In genomic region chr9:89848571-89848970, GRCm38 (mm10) we compare ENCODE assay signal across 18 mouse cellular contexts.
DNase-seq lines count a peak whose midpoint lies in the region; ATAC-seq and TF ChIP-seq lines count a peak whose summit lies in the region.
"Had no signal": no experiment of that assay in that cellular context is flagged by ENCODE, and none has a peak within 500 bp of the region (broad histone marks: within the 10 kb centered on the region; RNA-seq: fewer than 3 reads in every experiment).

No protein-coding gene starts in this region.

- 0 out of 2 replicates have a peak, but pooled peaks have one; percentile 15 for ATAC-seq in forebrain, embryonic 15.5 days (replicated peaks)
- ATAC-seq in forebrain, embryonic 13.5 days, result no peak
- peak; percentile 74 for ATAC-seq in lung, embryonic 15.5 days (ENCODE audit: borderline replicate concordance, extremely low read depth, low FRiP score, low TSS enrichment)
- peak; percentile 13; the same call in 1 of the 2 replicates for ATAC-seq in midbrain, embryonic 16.5 days
- ATAC-seq in midbrain, embryonic 14.5 days (ENCODE audit: low FRiP score, low TSS enrichment), result no peak
- ATAC-seq: forebrain, postnatal 0 days; hindbrain, postnatal 0 days had no signal

- H3K27ac ChIP-seq in forebrain, embryonic 15.5 days (replicated peaks), result peak overlapping the region; percentile 70; the same call in 1 of the 2 replicates
- H3K27ac ChIP-seq in forebrain, embryonic 13.5 days, result no peak overlapping the region
- peak overlapping the region; percentile 32; the same call in 1 of the 2 replicates for H3K27ac ChIP-seq in layer of hippocampus, adult 2 months
- no peak overlapping the region for H3K27ac ChIP-seq in lung, embryonic 15.5 days
- no peak overlapping the region for H3K27ac ChIP-seq in midbrain, embryonic 16.5 days (ENCODE audit: low read length)
- no peak overlapping the region for H3K27ac ChIP-seq in midbrain, embryonic 14.5 days (replicated peaks; ENCODE audit: low read depth, low read length)
- H3K27ac ChIP-seq: embryonic facial prominence, embryonic 13.5 days; hindbrain, embryonic 12.5 days; hindbrain, postnatal 0 days had no signal

- H3K9ac ChIP-seq in forebrain, embryonic 15.5 days (replicated peaks), result no peak overlapping the region
- no peak overlapping the region for H3K9ac ChIP-seq in forebrain, embryonic 13.5 days
- H3K9ac ChIP-seq in lung, embryonic 15.5 days, result no peak overlapping the region
- H3K9ac ChIP-seq in midbrain, embryonic 16.5 days (ENCODE audit: low read depth, low read length), result no peak overlapping the region
- no peak overlapping the region for H3K9ac ChIP-seq in midbrain, embryonic 14.5 days (replicated peaks; ENCODE audit: low read length)
- H3K9ac ChIP-seq: embryonic facial prominence, embryonic 13.5 days; forebrain, postnatal 0 days; heart, embryonic 12.5 days; hindbrain, embryonic 12.5 days had no signal

- H3K36me3 ChIP-seq in forebrain, embryonic 15.5 days, result no peaks in the 10 kb centered on the region
- no peaks in the 10 kb centered on the region for H3K36me3 ChIP-seq in forebrain, embryonic 13.5 days (ENCODE audit: poor library complexity, severe bottlenecking)
- no peaks in the 10 kb centered on the region for H3K36me3 ChIP-seq in lung, embryonic 15.5 days
- H3K36me3 ChIP-seq in midbrain, embryonic 16.5 days (ENCODE audit: control insufficient read depth, insufficient read depth, low read length), result no peaks in the 10 kb centered on the region
- H3K36me3 ChIP-seq in midbrain, embryonic 14.5 days (ENCODE audit: control insufficient read depth, insufficient read depth, low read length), result no peaks in the 10 kb centered on the region
- H3K36me3 ChIP-seq: embryonic facial prominence, embryonic 13.5 days; heart, embryonic 12.5 days; hindbrain, embryonic 12.5 days had no signal

- 70% methylated on average over 3 of the region's 3 CpGs for WGBS in forebrain, embryonic 15.5 days
- WGBS in forebrain, embryonic 13.5 days, result 85% methylated on average over 3 of the region's 3 CpGs
- 51% methylated on average over 3 of the region's 3 CpGs for WGBS in lung, embryonic 15.5 days
- WGBS in lung, adult 2 months, result 60% methylated on average over 3 of the region's 3 CpGs
- 76% methylated on average over 3 of the region's 3 CpGs for WGBS in midbrain, embryonic 16.5 days
- WGBS in midbrain, embryonic 14.5 days, result 85% methylated on average over 3 of the region's 3 CpGs

- no peak overlapping the region for H3K4me2 ChIP-seq in forebrain, embryonic 15.5 days (replicated peaks)
- no peak overlapping the region for H3K4me2 ChIP-seq in forebrain, embryonic 13.5 days
- no peak overlapping the region for H3K4me2 ChIP-seq in lung, embryonic 15.5 days
- H3K4me2 ChIP-seq in midbrain, embryonic 16.5 days (ENCODE audit: low read length), result no peak overlapping the region
- H3K4me2 ChIP-seq in midbrain, embryonic 14.5 days (ENCODE audit: low read length), result no peak overlapping the region
- H3K4me2 ChIP-seq: embryonic facial prominence, embryonic 13.5 days; heart, embryonic 12.5 days; hindbrain, embryonic 12.5 days had no signal

- DNase-seq in layer of hippocampus, adult 2 months (ENCODE audit: low spot score in 2 of 2), result no peak
- DNase-seq in layer of hippocampus, adult 11-12 months (ENCODE audit: low spot score), result no peak
- no peak for DNase-seq in lung, adult 2 months
- DNase-seq in midbrain, embryonic 14.5 days, result no peak
- DNase-seq: adrenal gland, postnatal 10 days; cerebellum, adult 11-12 months; cerebellum, adult 9-10 months; forebrain, postnatal 0 days; gastrocnemius, postnatal 14 days; heart, postnatal 36 days had no signal

- TF ChIP-seq CTCF in layer of hippocampus, adult 2 months (conservative IDR thresholded peaks at IDR 0.05), result no peak
- no peak for TF ChIP-seq CTCF in lung, adult 2 months (IDR thresholded peaks at IDR 0.05; ENCODE audit: insufficient read depth, low read length)

- no peak for TF ChIP-seq POLR2A in lung, adult 2 months (IDR thresholded peaks at IDR 0.05; ENCODE audit: borderline replicate concordance, extremely low read depth, low read depth, low read length)

- H3K9me3 ChIP-seq in forebrain, embryonic 15.5 days, result no peaks in the 10 kb centered on the region
- no peaks in the 10 kb centered on the region for H3K9me3 ChIP-seq in forebrain, embryonic 13.5 days (replicated peaks)
- no peaks in the 10 kb centered on the region for H3K9me3 ChIP-seq in lung, embryonic 15.5 days
- no peaks in the 10 kb centered on the region for H3K9me3 ChIP-seq in midbrain, embryonic 16.5 days (replicated peaks; ENCODE audit: control insufficient read depth, low read length, poor library complexity, severe bottlenecking)
- no peaks in the 10 kb centered on the region for H3K9me3 ChIP-seq in midbrain, embryonic 14.5 days (ENCODE audit: control insufficient read depth, low read length)
- H3K9me3 ChIP-seq: embryonic facial prominence, embryonic 13.5 days; heart, embryonic 12.5 days; hindbrain, embryonic 12.5 days had no signal

- H3K4me3 ChIP-seq in forebrain, embryonic 15.5 days, result no peak overlapping the region
- no peak overlapping the region for H3K4me3 ChIP-seq in forebrain, embryonic 13.5 days
- H3K4me3 ChIP-seq in layer of hippocampus, adult 2 months, result no peak overlapping the region
- no peak overlapping the region for H3K4me3 ChIP-seq in lung, embryonic 15.5 days
- H3K4me3 ChIP-seq in lung, adult 2 months (replicated peaks; ENCODE audit: extremely low read depth, low read depth, low read length), result no peak overlapping the region
- no peak overlapping the region for H3K4me3 ChIP-seq in midbrain, embryonic 16.5 days (ENCODE audit: low read depth, low read length)
- H3K4me3 ChIP-seq in midbrain, embryonic 14.5 days (replicated peaks; ENCODE audit: low read depth, low read length), result no peak overlapping the region
- H3K4me3 ChIP-seq: embryonic facial prominence, embryonic 13.5 days; heart, embryonic 12.5 days; hindbrain, embryonic 12.5 days had no signal

- H3K27me3 ChIP-seq in forebrain, embryonic 15.5 days, result no peaks in the 10 kb centered on the region
- H3K27me3 ChIP-seq in forebrain, embryonic 13.5 days, result no peaks in the 10 kb centered on the region
- no peaks in the 10 kb centered on the region for H3K27me3 ChIP-seq in lung, embryonic 15.5 days
- H3K27me3 ChIP-seq in midbrain, embryonic 16.5 days (ENCODE audit: control insufficient read depth, insufficient read depth, low read depth, low read length), result no peaks in the 10 kb centered on the region
- H3K27me3 ChIP-seq in midbrain, embryonic 14.5 days (ENCODE audit: control insufficient read depth, insufficient read depth, low read length), result no peaks in the 10 kb centered on the region
- H3K27me3 ChIP-seq: embryonic facial prominence, embryonic 13.5 days; heart, embryonic 12.5 days; hindbrain, embryonic 12.5 days had no signal

- peaks cover 27% of the 10 kb centered on the region for H3K4me1 ChIP-seq in forebrain, embryonic 15.5 days
- no peaks in the 10 kb centered on the region for H3K4me1 ChIP-seq in forebrain, embryonic 13.5 days
- 0 out of 2 replicates have a peak, but pooled peaks cover 7% of the 10 kb centered on the region for H3K4me1 ChIP-seq in lung, embryonic 15.5 days
- H3K4me1 ChIP-seq in lung, adult 2 months (ENCODE audit: control insufficient read depth, insufficient read depth, low read length), result no peaks in the 10 kb centered on the region; the same call in 1 of the 2 replicates
- H3K4me1 ChIP-seq in midbrain, embryonic 16.5 days (ENCODE audit: control insufficient read depth, insufficient read depth, low read length), result no peaks in the 10 kb centered on the region
- H3K4me1 ChIP-seq in midbrain, embryonic 14.5 days (ENCODE audit: control insufficient read depth, insufficient read depth, low read length), result no peaks in the 10 kb centered on the region
- H3K4me1 ChIP-seq: embryonic facial prominence, embryonic 13.5 days; heart, embryonic 12.5 days; hindbrain, embryonic 12.5 days had no signal

Comparison
In these comparisons a context has a peak if more than half of its experiments do, and no peak if none do; other contexts are left out.
1. ATAC-seq: peak in forebrain, embryonic 15.5 days (single experiment), lung, embryonic 15.5 days (single experiment) and midbrain, embryonic 16.5 days (single experiment); none in forebrain, embryonic 13.5 days (single experiment) and midbrain, embryonic 14.5 days (single experiment).
2. H3K27ac ChIP-seq: peak in forebrain, embryonic 15.5 days (single experiment) and layer of hippocampus, adult 2 months (single experiment); none in forebrain, embryonic 13.5 days (single experiment), lung, embryonic 15.5 days (single experiment), midbrain, embryonic 16.5 days (single experiment) and midbrain, embryonic 14.5 days (single experiment).